Mouse (Mus musculus) mammary gland, adult 2 months (tissue): ENCODE results near the gene Foxr1. TPM values are rescaled to one million over a fixed set of nuclear protein-coding genes. Genes with fewer than 3 reads are reported as not detected.

Experiments used
- polyA plus RNA-seq: library from polyadenylated mRNA; depleted of rRNA; stranded (reverse); fragments of >200 nt; gene quantifications from 2 replicates; pipeline ENCODE4 v1.2.3, GENCODE M21; 2012; ENCODE audit warnings: low replicate concordance; rRNA removed

The Foxr1 gene
- 0.22 TPM in 1 of 2 replicates, not detected in the other for polyA plus RNA-seq

GRCm38 (mm10) chr9:44440961-44441360, at the start of gene Foxr1:
Foxr1 (minus strand) TSS chr9:44441136.

DNA sequence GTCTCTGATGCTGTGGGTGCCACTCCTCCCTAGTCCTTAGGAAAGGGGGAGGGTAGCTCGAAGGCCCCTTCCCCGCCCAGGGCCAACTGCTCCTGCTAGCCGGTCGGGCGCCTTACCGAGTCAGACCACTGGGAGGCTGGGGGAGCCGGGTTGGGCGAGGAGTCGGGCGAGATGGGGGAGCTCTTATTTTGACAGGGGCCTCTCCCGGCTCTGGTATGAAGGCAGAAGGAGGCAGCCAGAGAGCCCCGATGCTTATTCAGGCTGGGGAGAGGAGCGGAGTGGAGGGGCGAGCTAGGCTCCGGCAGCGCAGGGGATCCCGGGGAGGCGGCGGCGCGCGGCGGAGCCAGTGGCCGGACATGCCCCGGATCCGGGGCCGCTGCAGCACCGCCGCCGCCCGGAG, 41.6 kb upstream of the Foxr1 start, which contains the start of gene Bcl9l:
Gene Bcl9l, plus strand, starts transcription at position 274 of the 400 bp plus-strand sequence.

DNA sequence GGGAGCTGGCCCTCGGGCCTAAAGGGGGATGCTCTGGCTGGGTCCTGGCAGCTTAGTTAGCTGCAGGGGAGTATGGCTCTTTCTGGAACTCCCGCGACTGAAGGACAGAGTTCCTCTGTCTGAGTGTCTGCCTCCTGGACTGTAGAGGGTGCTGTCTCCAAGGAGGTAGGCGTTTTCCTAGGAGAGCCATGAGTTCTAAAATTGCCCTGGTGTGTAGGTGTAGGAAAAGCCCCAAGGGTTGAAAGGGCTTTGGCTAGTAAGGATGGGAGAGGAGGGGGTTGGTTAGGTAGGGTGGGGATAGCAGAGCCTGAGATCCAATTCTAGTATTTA, 13.9 kb upstream of the Foxr1 start, which contains the start of gene Upk2:
Gene Upk2, minus strand, starts transcription at position 86 of the 330 bp plus-strand sequence.

GRCm38 (mm10) chr9:44418519-44419385, 22.2 kb downstream of the Foxr1 start, which contains the start of gene Ccdc84:
Ccdc84 (minus strand) TSS chr9:44418569.

DNA sequence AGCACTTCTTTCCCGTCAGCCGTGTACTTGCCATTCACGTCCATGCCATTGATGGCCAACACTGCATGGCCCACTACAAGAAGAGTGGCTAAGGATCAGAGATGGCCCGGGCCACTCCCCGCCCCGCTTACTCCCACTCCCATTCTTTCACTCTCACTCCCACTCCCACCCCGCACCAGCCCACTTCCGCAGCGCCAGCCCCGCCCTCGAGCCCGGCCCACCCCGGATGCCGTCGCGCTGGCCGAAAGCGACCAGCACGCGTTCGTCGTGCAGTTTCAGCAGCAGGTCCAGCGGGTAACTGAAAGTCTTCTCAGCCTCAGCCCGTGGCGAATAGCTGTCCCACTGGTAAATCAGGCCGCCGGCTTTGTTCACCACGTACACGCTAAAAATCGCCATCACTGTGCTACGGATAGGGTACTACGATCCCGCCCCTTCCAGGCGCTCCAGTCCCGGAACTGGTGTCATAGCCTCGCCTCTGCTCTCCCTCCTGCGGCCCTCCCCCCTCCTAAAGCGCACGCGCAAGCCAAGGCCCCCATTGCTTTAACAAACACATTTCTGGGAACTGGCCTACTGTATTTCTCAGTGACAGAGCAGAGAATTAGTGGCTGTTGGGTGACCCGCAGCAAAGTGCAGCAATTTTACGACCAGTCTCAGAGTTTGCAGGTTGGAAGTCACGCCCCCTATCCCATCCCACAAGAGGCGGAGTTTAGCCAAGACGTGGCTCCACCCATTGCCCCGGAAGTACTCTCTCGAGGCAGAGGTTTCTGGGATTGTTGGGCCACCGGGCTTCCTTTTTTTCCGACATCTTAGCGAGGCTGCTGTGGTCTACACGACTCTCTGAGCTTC, 33.8 kb downstream of the Foxr1 start, which contains the start of the genes Rps25 and Trappc4:
Gene Rps25, plus strand, starts transcription at position 234 of the 846 bp plus-strand sequence.
Gene Trappc4, minus strand, starts transcription at position 695 of the 846 bp plus-strand sequence.

GRCm38 (mm10) chr9:44396684-44397411, 44.1 kb downstream of the Foxr1 start, which contains the start of gene Slc37a4:
Slc37a4 (plus strand) TSS chr9:44396852.

Other genes starting within 250 kb of the Foxr1 start
- gene Cbl, start 207.1 kb downstream of the Foxr1 start, polyA plus RNA-seq = 16.5 and 18.5 TPM in 2 replicates
- gene Ccdc153, start 200.5 kb downstream of the Foxr1 start, polyA plus RNA-seq = not detected in 2 replicates
- gene Pdzd3, start 189.7 kb downstream of the Foxr1 start, polyA plus RNA-seq = 0.18 and 0.29 TPM in 2 replicates
- 23.6 and 24.3 TPM in 2 replicates for gene Nlrx1, start 172.5 kb downstream of the Foxr1 start, polyA plus RNA-seq
- 4.3 and 5.5 TPM in 2 replicates for gene Abcg4, start 152.5 kb downstream of the Foxr1 start, polyA plus RNA-seq
- 25.9 and 36.6 TPM in 2 replicates for gene Hinfp, start 135.5 kb downstream of the Foxr1 start, polyA plus RNA-seq
- 59.1 and 101 TPM in 2 replicates for gene C2cd2l, start 120.9 kb downstream of the Foxr1 start, polyA plus RNA-seq
- 54.1 and 77.4 TPM in 2 replicates for gene Dpagt1, start 115.1 kb downstream of the Foxr1 start, polyA plus RNA-seq
- gene H2afx, start 106.4 kb downstream of the Foxr1 start, polyA plus RNA-seq = 39.0 and 130 TPM in 2 replicates
- 41.3 and 52.7 TPM in 2 replicates for gene Hmbs, start 96.9 kb downstream of the Foxr1 start, polyA plus RNA-seq
- gene Vps11, start 79.5 kb downstream of the Foxr1 start, polyA plus RNA-seq = 26.4 and 29.7 TPM in 2 replicates
- 31.4 and 39.4 TPM in 2 replicates for gene Hyou1, start 61.6 kb downstream of the Foxr1 start, polyA plus RNA-seq
- 34.7 and 86.3 TPM in 2 replicates for gene Slc37a4, start 44.3 kb downstream of the Foxr1 start, polyA plus RNA-seq
- 108 and 225 TPM in 2 replicates for gene Rps25, start 34.0 kb downstream of the Foxr1 start, polyA plus RNA-seq
- gene Trappc4, start 33.5 kb downstream of the Foxr1 start, polyA plus RNA-seq = 51.8 and 55.7 TPM in 2 replicates
- gene Ccdc84, start 22.6 kb downstream of the Foxr1 start, polyA plus RNA-seq = 33.4 and 39.0 TPM in 2 replicates
- 20.9 and 24.8 TPM in 2 replicates for gene Upk2, start 13.8 kb upstream of the Foxr1 start, polyA plus RNA-seq
- gene Bcl9l, start 41.7 kb upstream of the Foxr1 start, polyA plus RNA-seq = 47.0 and 115 TPM in 2 replicates
- 30.5 and 43.7 TPM in 2 replicates for gene Cxcr5, start 120.7 kb upstream of the Foxr1 start, polyA plus RNA-seq
- gene Ddx6, start 163.8 kb upstream of the Foxr1 start, polyA plus RNA-seq = 15.0 and 19.0 TPM in 2 replicates
- not detected in 2 replicates for gene Treh, start 232.1 kb upstream of the Foxr1 start, polyA plus RNA-seq